Mouse (Mus musculus) heart, adult 2 months (tissue): Measurements from ENCODE around the gene Hist3h2ba.

Experiments
- CTCF ChIP-seq: fragments of 200-600 bp; IDR thresholded peaks from 2 replicates; pipeline ENCODE4 v1.8.1; 2022; ENCODE audit warnings: antibody characterized with exemption, mild to moderate bottlenecking, moderate library complexity
- EP300 ChIP-seq: fragments of 200-500 bp; IDR thresholded peaks from 2 replicates; pipeline ENCODE4 v1.6.1; 2011; ENCODE audit warnings: low read depth, low read length, control low read depth; ENCODE audit not compliant: insufficient read depth
- POLR2A ChIP-seq: fragments of 200-500 bp; IDR thresholded peaks from 2 replicates; pipeline ENCODE4 v1.6.1; 2011; ENCODE audit warnings: mild to moderate bottlenecking, low read depth, low read length, control low read depth; ENCODE audit not compliant: insufficient read depth

DNA sequence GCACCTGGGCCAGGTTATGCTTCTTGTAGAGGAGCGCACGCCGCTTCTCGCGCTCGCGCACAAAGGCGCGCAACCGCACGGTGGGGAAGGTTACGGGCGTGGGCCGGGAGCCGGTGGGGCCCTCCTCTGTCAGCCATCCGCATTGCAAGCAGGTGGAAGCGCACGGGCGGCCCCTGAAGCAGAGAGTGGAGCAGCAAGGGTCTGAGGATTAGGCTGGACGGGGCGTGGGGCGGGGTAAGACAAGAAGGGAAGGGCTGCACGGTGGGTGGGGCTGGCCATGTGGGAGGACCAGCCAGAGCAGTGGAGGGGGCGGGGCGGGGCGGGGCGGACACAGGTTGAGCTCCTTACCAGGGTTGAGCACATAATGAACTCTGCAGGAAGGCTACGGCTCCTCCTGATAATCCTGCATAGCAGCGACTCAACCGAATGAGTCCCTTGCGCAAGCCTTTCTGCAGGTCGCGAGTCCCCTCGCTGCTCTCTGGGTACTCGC lies 45.7 kb downstream of the Hist3h2ba start:
- TF ChIP-seq POLR2A (0 out of 2 replicates have a peak, but pooled peaks have one; percentile 7), CTCF (peak; percentile 26; the same call in 1 of the 2 replicates), EP300 (no peak)
